Mouse (Mus musculus) ES-E14 (cell line): ENCODE data around the gene Tuba3b.

ENCODE experiments used
- CHD2 ChIP-seq: IDR thresholded peaks from 2 replicates; pipeline ENCODE4 v1.6.1; 2014; ENCODE audit warnings: mild to moderate bottlenecking, low read depth, low read length, inconsistent platforms
- HCFC1 ChIP-seq: IDR thresholded peaks from 2 replicates; pipeline ENCODE4 v1.6.1; 2012; ENCODE audit warnings: low read length, inconsistent platforms, borderline replicate concordance; ENCODE audit not compliant: insufficient read depth

DNA sequence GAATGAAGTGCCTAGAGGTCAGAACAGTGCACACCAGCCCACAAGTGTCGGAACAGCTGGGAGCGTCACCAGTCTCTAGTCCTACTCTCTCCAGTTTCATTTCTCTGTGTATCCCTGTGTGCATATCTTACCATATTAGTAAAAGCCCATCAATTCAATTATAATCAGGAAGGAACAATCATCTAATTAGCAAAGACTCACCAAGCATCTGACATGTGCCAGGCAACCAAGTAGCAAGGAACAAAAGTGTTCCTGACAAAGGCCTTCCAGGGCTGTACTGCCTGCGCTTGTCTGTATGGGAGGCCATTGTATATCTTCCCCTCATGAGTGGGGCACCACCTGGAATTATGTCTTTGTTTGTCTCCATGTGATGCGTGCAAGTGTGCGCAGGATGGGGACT, 4.7 kb upstream of the Tuba3b start:
- TF ChIP-seq CHD2 (no peak), HCFC1 (no peak)
